Mouse (Mus musculus): ENCODE data around the gene Dnajc1.

The Dnajc1 gene

DNA sequence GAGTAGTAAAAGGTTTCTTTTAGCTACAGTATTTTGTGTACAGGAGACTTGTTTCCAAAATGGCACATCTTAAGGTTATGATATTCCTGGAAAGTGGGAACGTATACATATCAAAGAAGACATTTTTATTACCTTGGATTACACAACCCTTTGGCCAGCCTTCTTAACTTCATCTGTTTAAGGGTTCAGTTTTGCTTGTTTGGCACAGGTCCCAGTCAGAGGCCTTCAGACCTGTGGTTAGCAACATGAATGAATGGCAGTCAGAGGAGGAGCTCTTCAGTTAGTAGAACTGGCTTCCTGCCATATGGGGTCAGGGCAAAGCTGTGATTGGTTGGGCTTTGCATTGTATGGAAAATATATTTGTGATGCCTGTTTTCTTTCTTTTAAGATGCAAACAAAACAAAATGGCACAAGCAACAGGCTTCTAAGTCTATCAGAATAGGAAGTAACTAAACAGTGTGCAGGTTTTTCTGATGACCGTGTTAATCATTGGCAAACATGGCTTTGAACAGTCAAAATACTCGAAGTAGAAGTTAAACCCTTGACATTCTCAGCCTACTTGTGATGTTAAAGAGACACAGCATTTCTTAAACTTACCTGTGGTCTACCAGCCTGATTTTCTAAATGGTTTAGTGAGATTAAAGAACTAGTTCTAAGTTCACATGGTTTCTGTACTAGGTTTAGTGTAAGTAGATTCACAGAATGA lies 196.8 kb downstream of the Dnajc1 start:
- no peak for ATAC-seq (ENCODE audit: low TSS enrichment)

DNA sequence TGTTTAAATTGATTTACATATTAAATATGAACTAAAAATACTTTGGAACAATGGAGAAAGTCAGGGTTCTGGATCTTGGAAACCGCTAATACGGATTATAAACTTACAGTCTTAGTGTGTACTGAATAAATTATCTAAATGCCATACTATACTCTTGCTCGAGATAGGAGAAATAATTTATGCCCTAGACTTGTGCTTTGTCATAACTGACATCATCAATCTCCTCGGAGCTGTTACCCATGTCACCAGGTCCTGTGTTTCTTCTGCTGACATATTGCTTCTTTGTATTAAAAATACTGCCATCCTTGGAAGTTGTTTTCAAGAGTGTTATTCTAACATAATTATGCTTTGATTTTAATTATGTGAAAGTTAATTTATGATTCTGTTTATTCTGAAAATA lies 197.3 kb downstream of the Dnajc1 start:
- ATAC-seq (ENCODE audit: low TSS enrichment): no peak

DNA sequence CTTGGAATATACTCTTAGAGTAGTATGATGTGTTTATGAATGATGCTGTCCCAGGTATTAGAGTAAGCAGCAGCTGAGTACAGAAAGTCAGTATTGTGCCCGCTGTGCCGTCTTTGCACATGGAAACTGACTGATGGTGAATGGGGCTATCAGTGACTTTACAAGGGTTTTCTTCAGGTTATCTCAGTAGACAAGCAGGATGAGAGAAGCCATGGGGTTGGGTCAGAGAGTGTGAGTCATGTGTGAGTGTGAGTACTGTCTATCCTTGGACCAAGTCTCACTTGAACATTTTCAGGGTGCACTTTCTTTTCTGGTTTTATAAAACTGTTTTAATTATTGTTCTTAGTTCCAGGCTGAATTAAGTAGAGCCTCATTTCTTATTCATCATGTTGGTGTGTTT lies 204.3 kb downstream of the Dnajc1 start:
- no peak for ATAC-seq (ENCODE audit: low TSS enrichment)

DNA sequence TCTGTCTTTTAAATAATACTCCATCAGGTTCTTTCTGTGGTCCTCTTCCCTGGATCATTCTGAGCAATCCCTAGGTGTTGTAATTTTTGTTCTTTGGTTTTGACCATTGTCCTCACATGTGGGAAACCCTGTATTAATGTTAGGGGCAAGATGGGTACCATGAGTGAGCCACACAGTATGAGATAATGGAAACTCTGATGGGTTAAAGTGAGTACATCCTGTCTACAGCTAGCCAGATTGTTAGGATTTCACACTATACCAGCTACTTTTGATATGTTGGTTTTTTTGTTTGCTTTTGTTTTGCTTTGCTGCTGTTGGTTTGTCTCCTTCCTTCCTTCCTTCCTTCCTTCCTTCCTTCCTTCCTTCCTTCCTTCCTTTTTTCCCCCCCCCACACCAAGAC lies 209.6 kb downstream of the Dnajc1 start:
- no peak for ATAC-seq (ENCODE audit: low TSS enrichment)

DNA sequence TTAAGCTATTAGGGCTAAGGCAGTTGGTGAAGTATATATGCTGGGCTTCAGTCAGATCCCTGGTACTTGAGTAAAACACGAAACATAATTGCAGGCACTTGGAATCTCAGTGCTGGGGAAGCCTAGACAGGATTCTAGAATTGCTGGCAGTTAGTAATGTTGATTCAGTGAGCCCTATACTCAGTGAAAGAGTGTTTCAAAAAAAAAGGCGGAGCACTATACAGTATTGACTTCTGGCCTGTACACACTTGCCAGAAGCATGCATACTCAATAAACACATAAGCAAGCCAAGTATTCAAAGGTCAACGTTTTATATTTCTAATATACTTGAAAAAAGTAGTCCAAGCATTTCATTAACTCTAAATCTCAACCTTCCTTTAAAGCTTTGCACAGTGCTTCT lies 211.0 kb downstream of the Dnajc1 start:
- no peak for ATAC-seq (ENCODE audit: low TSS enrichment)

DNA sequence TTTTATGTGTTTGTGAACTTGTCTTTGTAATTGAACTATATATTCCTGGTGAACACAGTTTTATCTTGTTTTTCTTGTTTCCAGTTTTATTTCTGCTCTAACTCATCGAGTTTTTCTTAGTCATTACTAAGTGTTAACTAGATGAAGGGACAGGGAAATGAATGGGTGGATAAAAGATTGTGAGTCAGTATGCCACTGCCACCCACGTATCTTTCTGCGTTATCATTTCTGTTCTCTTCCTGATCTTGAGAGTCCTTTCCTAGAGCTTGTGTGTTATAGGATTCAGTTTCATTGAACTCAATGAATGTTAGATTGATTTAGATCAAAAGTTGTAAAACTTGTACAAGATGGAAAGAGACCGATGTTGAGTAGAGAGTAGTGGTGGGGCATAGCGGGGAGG lies 212.3 kb downstream of the Dnajc1 start:
- ATAC-seq (ENCODE audit: low TSS enrichment): peak; percentile 70

DNA sequence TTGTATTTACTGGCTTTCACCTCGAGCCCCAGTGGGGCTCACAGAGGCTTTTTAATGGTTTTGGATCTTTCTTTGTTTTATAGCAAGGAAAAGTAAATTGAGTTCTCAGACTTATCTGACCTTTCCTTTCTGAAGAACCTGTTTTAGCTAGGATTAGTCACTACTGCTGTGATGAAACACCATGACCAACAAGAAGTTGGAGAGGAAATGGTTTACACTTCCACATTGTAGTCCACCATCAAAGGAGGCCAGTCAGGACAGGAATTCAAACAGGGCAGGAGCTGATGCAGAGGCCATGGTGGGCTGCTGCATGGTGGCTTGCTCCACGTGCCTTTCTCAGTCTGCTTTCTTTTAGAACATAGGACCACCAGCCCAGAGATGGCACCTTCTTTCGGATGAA lies 216.4 kb downstream of the Dnajc1 start:
- no peak for ATAC-seq (ENCODE audit: low TSS enrichment)

DNA sequence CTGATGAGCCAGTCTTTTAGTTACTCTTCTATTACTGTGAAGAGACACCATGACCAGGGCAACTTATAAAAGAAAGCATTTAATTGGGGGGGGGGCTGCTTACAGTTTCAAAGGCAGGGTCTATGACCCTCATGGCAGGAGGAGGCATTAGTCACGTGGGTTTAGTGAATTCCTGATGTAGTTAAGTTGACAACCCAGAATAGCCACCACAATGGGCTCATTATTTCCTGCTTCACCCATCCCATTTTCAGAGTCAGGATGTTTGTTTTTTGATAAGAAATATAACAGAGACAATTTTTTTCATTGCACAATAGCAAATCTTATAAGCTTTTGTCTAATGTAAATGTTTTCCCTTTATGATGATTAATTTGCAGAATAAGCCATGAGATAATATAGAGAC lies 217.4 kb downstream of the Dnajc1 start:
- no peak for ATAC-seq (ENCODE audit: low TSS enrichment)

DNA sequence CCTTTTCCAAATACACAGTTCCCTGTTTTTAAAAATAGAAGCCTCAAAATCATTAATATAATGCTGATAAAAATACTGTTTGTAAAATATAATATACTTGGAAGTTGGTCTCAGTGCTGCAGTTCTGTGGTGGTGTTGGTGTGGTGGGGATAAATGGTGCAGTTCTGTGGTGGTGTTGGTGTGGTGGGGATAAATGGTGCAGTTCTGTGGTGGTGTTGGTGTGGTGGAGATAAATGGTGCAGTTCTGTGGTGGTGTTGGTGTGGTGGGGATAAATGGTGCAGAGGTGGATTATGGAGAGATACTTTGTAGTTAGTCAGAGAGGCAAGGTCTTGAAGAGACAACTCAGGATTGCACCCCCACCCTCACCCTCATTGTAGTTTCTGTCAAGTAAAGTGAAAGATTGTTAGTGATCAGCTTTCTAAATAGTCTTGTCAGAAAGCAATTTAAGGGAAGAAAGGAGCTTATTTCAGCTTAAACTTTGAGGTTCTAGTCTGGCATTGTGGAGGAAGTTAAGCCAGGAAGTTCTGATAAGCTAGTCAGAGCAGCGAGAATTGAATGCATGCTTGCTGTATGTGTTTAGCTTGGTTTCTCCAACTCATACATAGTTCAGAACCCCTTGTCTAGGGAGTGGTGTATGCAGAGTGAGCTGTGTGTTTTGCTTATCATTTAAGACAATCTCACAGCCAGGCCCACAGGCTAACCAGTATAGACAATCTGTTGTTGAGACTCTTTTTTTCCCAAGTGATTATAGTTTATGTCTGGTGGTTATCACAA lies 223.3 kb downstream of the Dnajc1 start:
- ATAC-seq (ENCODE audit: low TSS enrichment): no peak

DNA sequence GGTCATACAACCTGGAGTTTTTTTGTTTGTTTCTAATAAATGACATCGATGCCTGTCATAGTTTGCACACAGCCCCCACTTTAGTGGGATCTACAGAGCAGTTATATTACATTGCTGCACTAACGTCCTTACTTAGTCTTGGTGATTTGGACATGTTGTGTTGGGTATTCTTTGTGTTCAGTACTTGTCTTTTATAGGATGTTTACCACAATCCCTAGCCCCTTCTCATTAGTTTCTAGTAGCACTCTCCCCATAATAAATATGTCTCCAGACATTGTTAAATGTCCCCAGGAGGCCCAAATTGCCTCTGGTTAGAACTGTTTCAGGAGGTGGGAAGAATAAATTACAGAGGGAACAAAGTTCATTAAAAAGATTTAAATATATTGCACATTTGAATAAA lies 227.1 kb downstream of the Dnajc1 start:
- ATAC-seq (ENCODE audit: low TSS enrichment): no peak

DNA sequence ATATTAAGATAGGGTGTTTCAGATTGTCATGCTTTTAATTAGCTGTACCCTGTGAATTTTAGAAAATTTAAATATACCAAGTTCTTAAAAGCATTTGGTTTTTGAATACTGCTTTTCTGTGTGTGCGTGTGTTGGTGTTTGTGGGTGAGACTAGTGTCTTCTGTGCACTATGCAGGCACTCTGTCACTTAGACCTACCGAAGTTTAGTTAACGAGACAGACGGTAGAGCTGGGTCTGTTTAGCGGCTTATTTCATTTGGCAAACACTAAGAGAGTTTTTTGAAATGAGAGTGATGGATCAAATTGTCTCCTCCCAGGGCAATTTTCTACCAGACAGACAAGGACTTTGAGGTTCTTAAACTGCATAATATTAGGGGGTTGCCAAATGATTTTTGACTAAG lies 231.6 kb downstream of the Dnajc1 start:
- no peak for ATAC-seq (ENCODE audit: low TSS enrichment)

DNA sequence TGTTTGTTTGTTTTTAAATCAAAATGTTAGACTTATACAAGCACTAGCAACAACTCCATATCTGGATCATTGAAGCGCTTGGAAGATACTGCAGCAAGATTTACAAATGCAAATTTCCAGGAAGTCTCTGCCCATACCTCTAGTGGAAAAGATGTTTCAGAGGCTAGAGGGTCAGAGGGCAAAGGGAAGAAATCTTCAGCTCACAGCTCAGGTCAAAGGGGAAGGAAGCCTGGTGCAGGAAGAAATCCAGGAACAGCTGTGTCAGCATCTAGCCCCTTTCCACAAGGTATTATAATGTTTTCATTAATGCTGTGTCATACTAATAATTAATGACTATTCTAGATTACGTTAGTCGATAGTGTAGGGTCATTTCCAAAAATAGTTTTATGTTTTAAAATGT lies 233.2 kb downstream of the Dnajc1 start:
- no peak for ATAC-seq (ENCODE audit: low TSS enrichment)

DNA sequence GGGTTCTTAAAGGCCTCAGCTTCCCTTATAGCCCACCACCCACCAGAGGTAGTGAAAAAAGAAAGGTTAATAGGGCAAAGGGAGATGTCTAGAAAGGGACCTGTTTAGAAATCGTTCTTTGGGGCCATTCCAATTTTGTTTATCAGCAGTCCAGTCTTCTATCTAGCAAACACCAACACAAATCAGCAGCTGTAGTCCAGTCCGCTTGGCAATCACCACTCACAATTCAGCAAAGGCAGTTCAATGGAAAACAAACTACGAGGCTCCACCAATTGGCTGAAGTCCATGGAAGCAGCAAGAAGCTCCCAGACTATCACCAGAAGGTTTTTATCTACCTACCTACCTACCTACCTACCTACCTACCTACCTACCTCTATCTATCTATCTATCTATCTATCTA lies 236.5 kb downstream of the Dnajc1 start:
- ATAC-seq (ENCODE audit: low TSS enrichment): no peak
